Mouse (Mus musculus) hindbrain, embryonic 10.5 days (tissue): ENCODE data around the gene Fbxw2. TPM values are rescaled to one million over a fixed set of nuclear protein-coding genes. Genes with fewer than 3 reads are reported as not detected.
"Not testable (repeated sequence)": the region's sequence is repeated elsewhere in the genome, so short reads cannot be mapped to it uniquely, and the experiment has no call there.

Experiments
- DNase-seq: peaks from one replicate; pipeline ENCODE4 v3.0.0-alpha.2; 2017; ENCODE audit warnings: low spot score
- H3K27ac ChIP-seq: fragments of 300-500 bp; sonication (generic); 2 replicates; pipeline ENCODE4 v1.5.1; 2016; ENCODE audit warnings: mild to moderate bottlenecking, moderate library complexity
- H3K27me3 ChIP-seq: fragments of 300-500 bp; sonication (generic); 2 replicates; pipeline ENCODE4 v1.6.1; 2016; ENCODE audit warnings: mild to moderate bottlenecking; ENCODE audit not compliant: poor library complexity, insufficient read depth, severe bottlenecking
- H3K36me3 ChIP-seq: fragments of 300-500 bp; sonication (generic); 2 replicates; pipeline ENCODE4 v1.6.1; 2016; ENCODE audit warnings: mild to moderate bottlenecking, moderate library complexity
- H3K4me1 ChIP-seq: fragments of 300-500 bp; sonication (generic); replicated peaks from 2 replicates; pipeline ENCODE4 v1.6.1; 2016; ENCODE audit warnings: mild to moderate bottlenecking
- H3K4me3 ChIP-seq: fragments of 300-500 bp; sonication (generic); 2 replicates; pipeline ENCODE4 v1.5.1; 2016; ENCODE audit warnings: mild to moderate bottlenecking, moderate library complexity
- H3K9me3 ChIP-seq: fragments of 300-500 bp; sonication (generic); 2 replicates; pipeline ENCODE4 v1.6.1; 2016; ENCODE audit warnings: mild to moderate bottlenecking, moderate library complexity
- WGBS: fragments of 180-500 bp; shearing (Covaris S2); methylation state at CpG from one replicate; pipeline ENCODE4 v1.1.7; 2016; 5-methylcytosine and 5-hydroxymethylcytosine counted together
- polyA plus RNA-seq: library from polyadenylated mRNA; unstranded; fragments of >200 nt; fragmentation: Nextera tagmentation; extraction: Ambion mirVana; gene quantifications from 2 replicates; pipeline ENCODE4 v1.2.1, GENCODE M21; 2016

Gene Fbxw2
- 65.6 and 73.6 TPM in 2 replicates for polyA plus RNA-seq

DNA sequence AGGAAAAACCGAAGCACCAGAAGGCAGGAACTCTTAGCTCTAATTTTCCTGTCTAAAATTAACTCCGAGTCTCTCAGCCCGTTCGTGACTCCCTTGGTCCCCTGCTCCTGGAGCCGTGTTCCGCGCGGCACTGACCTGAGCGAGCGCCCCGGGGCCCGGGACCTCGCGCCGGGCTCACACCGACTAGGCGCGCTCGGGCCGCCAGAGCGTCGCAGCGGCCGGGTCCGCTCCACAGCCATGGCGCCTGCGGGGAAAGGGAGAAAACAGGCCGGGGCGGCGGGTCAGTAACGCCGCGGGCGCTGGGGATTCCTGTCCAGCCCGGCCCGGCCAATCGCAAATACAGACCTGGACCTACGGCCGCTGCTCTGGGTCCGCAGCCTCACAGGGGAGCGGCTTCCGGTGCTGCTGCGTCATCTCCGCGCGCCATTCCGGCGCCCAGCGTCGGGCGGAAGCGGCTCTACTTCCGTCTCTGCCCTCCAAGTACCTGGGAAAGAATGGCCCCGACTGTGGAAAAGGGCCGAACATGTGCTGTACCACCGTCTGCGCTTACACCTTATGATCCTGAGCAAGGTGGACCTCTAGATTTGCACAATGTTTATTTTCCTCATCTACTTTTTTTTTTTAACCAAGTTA lies at the start of gene Fbxw2:
Gene Fbxw2 (minus strand): TSS at position 485 of the 633 bp plus-strand sequence.
- H3K4me1 ChIP-seq, result peaks cover 21% of the 10 kb centered on the region

DNA sequence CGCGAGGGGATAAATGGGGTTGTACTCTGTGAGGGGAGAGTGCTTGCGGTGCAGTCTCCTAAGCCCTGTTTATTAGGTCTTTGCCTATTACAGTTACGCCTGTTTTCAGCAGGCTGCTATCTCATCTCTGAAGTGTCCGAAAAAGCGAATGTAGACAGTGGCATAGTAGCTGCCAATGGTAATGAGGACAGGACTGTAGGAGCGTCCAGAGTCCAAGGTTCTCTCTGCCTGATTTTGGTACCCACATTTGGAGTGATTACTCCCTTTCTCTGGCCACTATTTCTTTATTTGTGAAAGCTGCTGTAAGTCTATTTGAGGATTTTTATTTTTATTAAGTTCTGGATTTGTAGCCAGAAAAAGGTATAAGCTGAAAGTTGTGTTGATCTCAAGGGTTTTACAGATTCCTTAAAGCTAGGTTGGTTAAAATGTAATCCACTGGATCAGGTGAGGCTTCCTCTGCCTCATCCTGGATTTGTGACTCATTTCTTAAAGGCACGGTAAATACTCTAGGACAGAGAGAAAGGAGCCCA lies 48.8 kb upstream of the Fbxw2 start, which contains the start of gene Psmd5:
Gene Psmd5 (minus strand): TSS at position 153 of the 530 bp plus-strand sequence.
- 16% methylated on average over 8 of the region's 8 CpGs for WGBS
- no peak for DNase-seq
- peak within 1 kb of the TSS; percentile 40 for H3K4me3 ChIP-seq

More for the DNA sequence above, at the start of gene Fbxw2:
- peaks cover 6% of the 10 kb centered on the region; the same call in 1 of the 2 replicates for H3K27me3 ChIP-seq
- peak; percentile 95 for DNase-seq
- H3K9me3 ChIP-seq, result peaks cover 7% of the 10 kb centered on the region; the same call in 1 of the 2 replicates
- under 1% methylated on average over 57 of the region's 57 CpGs for WGBS
- H3K4me3 ChIP-seq, result peak within 1 kb of the TSS; percentile 89
- peak within 1 kb of the TSS; percentile 90 for H3K27ac ChIP-seq
- peaks cover 16% of the 10 kb centered on the region for H3K36me3 ChIP-seq

DNA sequence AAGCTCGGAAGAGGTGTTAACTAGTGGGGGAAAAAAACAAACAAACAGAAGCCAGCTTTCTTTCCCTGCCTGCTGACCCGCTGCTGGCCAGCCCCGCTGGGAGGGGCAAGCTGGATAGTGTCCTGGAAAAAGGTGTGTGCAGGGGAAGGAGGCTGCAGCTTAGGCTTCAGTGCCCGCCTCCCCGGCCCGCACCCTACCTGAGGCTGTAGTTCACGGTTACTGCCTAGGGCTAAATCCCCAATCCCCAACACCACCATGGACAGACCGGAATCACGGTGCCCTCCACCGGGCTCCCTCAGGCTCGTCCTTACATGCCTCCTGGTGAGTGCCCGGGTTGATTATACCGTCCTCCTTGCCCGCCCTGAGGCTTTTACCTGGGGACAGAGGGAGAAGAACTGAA lies 48.2 kb upstream of the Fbxw2 start, which contains the start of gene Cutal:
Gene Cutal (plus strand): TSS at position 126 of the 400 bp plus-strand sequence.
- Histone ChIP-seq H3K36me3 (no peaks in the 10 kb centered on the region), H3K4me3 (peak within 1 kb of the TSS; percentile 40), H3K9me3 (no peaks in the 10 kb centered on the region), H3K27me3 (peaks cover 44% of the 10 kb centered on the region), H3K27ac (no peak within 1 kb of the TSS), H3K4me1 (peaks cover 22% of the 10 kb centered on the region)
- DNase-seq, result no peak
- WGBS, result 2% methylated on average over 14 of the region's 14 CpGs

More for the DNA sequence above, 48.8 kb upstream of the Fbxw2 start, which contains the start of gene Psmd5:
- Histone ChIP-seq H3K4me1 (peaks cover 16% of the 10 kb centered on the region), H3K27ac (no peak within 1 kb of the TSS), H3K36me3 (no peaks in the 10 kb centered on the region), H3K9me3 (no peaks in the 10 kb centered on the region), H3K27me3 (peaks cover 44% of the 10 kb centered on the region)

DNA sequence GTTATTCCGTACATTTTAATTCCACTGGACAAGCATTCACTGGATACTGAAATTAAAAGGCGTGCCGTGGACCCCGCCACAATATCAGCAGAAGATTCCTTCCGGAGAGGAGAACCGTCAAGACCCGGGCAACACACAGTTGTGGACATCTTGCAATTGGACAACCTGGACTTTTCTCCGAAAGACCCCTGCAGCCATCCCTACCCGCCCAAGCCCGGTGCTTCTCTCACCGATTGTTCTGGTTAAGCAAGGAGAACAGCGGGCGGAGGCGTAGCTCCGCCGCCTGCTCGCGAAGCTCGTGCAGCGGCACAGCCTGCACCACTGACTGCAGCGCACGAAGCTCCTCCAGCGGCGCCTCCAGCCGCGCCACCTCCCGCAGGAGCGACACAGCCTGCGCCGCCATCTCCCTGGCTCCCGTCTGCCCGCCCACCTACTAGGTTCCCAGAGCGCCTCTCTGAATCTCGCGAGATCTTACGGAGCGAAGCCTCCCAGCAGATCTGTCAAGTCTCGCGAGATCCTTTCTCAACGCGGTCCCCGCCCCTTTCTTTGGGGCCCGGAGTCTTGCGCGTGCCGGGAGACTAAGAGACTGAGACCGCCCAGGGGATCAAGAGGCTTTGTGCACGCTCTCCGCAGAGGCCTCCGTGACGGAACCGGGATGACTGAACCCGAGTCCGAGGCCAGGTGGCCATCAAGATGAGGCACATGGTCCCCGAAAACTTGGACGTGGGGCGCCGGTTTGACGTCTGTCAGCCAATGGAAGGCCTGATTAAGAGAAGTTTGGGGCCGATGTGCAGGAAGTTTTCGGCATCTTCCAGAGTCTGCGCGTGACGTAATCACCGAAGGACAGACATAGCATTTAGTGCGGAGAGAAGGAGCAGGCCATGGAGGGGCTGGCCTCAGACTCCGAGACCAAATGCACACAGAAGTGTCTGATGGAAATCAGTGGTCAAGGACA lies 44.7 kb upstream of the Fbxw2 start:
- H3K4me1 ChIP-seq, result peaks cover 28% of the 10 kb centered on the region
- peak; percentile 99 for DNase-seq
- peaks cover 16% of the 10 kb centered on the region for H3K36me3 ChIP-seq
- H3K9me3 ChIP-seq, result no peaks in the 10 kb centered on the region
- H3K4me3 ChIP-seq, result peak overlapping the region; percentile 90
- under 1% methylated on average over 67 of the region's 67 CpGs for WGBS
- peak overlapping the region; percentile 95 for H3K27ac ChIP-seq
- H3K27me3 ChIP-seq, result peaks cover 26% of the 10 kb centered on the region

DNA sequence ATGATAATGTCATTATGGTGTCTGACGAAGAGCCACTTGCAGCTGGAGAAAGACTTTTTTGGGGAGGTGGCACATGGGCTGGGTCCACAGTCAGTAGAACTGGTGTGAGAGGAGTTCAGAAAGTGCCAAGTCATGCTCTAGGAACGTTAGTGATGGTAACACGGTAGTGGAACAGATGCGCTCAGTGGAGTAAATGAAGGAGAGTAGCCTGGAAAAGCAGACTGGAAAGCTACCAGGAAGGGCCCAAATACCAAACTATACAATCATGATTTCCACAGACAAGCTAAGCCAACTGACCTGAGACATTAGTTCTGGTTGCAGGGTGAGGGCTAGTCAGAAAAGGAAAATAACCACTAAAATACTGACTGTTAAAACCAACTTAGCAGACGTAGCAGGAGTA lies 43.6 kb upstream of the Fbxw2 start:
- Histone ChIP-seq H3K9me3 (no peaks in the 10 kb centered on the region), H3K27me3 (peaks cover 19% of the 10 kb centered on the region), H3K36me3 (peaks cover 27% of the 10 kb centered on the region), H3K27ac (no peak overlapping the region), H3K4me1 (peaks cover 27% of the 10 kb centered on the region), H3K4me3 (peak overlapping the region; percentile 90)
- 53% methylated on average over 5 of the region's 5 CpGs for WGBS
- DNase-seq, result no peak

DNA sequence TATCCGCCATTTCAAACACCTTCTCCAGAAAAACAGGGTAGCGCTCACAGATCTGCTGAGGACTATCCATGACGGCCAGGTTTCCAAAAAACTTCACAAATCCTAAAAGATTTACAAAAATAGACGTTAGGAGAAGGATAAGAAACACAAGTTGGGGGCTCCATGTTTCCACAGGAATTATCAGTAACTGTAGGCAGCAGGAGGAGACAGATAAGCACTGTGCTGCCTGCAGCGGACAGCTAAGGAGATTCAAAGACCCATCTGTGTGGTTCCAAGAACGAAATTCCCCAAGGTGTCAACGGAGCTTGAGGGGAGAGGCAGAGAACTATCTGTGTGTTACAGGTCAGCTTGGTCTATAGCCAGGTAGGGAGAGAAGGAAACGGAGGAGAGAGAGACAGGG lies 31.6 kb upstream of the Fbxw2 start:
- Histone ChIP-seq H3K4me1 (no peaks in the 10 kb centered on the region), H3K4me3 (no peak overlapping the region), H3K27me3 (no peaks in the 10 kb centered on the region), H3K27ac (no peak overlapping the region), H3K36me3 (peaks cover 96% of the 10 kb centered on the region), H3K9me3 (no peaks in the 10 kb centered on the region)
- WGBS, result 94% methylated on average over 8 of the region's 8 CpGs
- DNase-seq, result no peak

- Histone ChIP-seq H3K4me3 (no peak overlapping the region), H3K9me3 (no peaks in the 10 kb centered on the region), H3K27me3 (no peaks in the 10 kb centered on the region), H3K36me3 (peaks cover 100% of the 10 kb centered on the region), H3K4me1 (no peaks in the 10 kb centered on the region), H3K27ac (no peak overlapping the region)
- DNase-seq, result no peak
- WGBS, result 93% methylated on average over 4 of the region's 4 CpGs
Observed at GRCm38 (mm10) chr2:34855265-34855664, 29.2 kb upstream of the Fbxw2 start.

- no peak overlapping the region for H3K27ac ChIP-seq
- 91% methylated on average over 1 of the region's 1 CpGs for WGBS
- H3K27me3 ChIP-seq, result no peaks in the 10 kb centered on the region
- no peak overlapping the region for H3K4me3 ChIP-seq
- DNase-seq, result no peak
- no peaks in the 10 kb centered on the region for H3K4me1 ChIP-seq
- peaks cover 45% of the 10 kb centered on the region for H3K36me3 ChIP-seq
- no peaks in the 10 kb centered on the region for H3K9me3 ChIP-seq
Observed at GRCm38 (mm10) chr2:34847702-34848101, 21.6 kb upstream of the Fbxw2 start.

DNA sequence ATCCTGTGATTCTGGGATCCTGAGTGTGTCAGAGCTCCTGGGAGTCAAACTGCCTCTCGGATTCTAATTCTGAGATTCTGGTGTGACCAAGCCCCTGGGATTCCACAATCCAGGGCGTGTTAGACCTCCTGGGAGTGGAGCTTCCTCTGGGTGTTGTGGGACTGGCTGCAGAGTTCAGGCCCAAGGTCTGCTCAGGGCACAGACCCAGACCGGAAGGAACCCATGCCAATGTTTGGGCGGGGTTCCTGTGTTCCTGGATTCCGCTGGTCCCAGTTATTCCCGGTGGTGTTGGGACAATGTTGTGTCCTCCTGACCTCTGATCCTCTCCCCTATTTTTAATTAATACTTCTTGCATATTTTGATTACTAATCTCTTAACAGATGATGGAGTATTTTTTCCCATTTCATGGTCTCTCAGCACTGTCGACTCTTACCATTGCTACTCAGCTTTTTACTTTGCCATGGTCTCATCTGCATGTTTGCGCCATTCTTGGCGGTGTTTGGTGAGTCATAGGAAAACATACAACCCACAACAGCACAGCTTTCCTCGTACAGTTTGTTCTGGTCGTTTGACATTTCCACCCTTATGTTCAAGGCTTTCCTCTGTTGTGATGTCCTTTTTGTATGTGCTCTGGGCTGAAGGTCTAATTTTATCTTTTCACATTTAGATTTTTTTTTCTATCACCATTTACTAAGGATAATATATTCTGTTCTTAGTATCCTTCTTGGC lies 17.3 kb upstream of the Fbxw2 start:
- DNase-seq, result no peak
- Histone ChIP-seq H3K9me3 (no peaks in the 10 kb centered on the region), H3K36me3 (0 out of 2 replicates have a peak, but pooled peaks cover 3% of the 10 kb centered on the region), H3K4me1 (no peaks in the 10 kb centered on the region), H3K4me3 (no peak overlapping the region), H3K27ac (no peak overlapping the region), H3K27me3 (no peaks in the 10 kb centered on the region)
- 86% methylated on average over 11 of the region's 11 CpGs for WGBS

GRCm38 (mm10) chr2:34841706-34842105 lies 15.6 kb upstream of the Fbxw2 start:
- 86% methylated on average over 8 of the region's 8 CpGs for WGBS
- no peaks in the 10 kb centered on the region for H3K36me3 ChIP-seq
- no peaks in the 10 kb centered on the region for H3K9me3 ChIP-seq
- H3K27me3 ChIP-seq, result no peaks in the 10 kb centered on the region
- H3K4me1 ChIP-seq, result no peaks in the 10 kb centered on the region
- no peak overlapping the region for H3K4me3 ChIP-seq
- no peak for DNase-seq
- H3K27ac ChIP-seq, result no peak overlapping the region

DNA sequence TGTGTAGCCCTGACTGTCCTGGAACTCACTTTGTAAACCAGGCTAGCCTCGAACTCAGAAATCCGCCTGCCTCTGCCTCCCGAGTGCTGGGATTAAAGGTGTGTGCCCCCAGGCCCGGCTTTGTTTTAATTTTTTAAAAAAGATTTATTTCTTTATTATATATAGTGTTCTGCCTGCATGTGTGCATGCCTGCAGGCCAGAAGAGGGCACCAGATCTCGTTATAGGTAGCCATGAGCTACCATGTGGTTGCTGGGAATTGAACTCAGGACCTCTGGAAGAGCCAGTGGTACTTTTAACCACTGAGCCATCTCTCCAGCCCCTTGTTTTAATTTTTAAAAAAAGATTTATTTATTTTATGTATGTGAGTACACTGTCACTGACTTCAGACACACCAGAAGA lies 14.0 kb upstream of the Fbxw2 start:
- not testable (repeated sequence) for H3K36me3 ChIP-seq, H3K4me1 ChIP-seq

GRCm38 (mm10) chr2:34835669-34836068 lies 9.6 kb upstream of the Fbxw2 start:
- 85% methylated on average over 3 of the region's 3 CpGs for WGBS
- no peak for DNase-seq
- Histone ChIP-seq H3K36me3 (no peaks in the 10 kb centered on the region), H3K27ac (no peak overlapping the region), H3K4me3 (no peak overlapping the region), H3K27me3 (no peaks in the 10 kb centered on the region), H3K9me3 (no peaks in the 10 kb centered on the region), H3K4me1 (no peaks in the 10 kb centered on the region)

More for the DNA sequence above, 14.0 kb upstream of the Fbxw2 start:
- H3K4me3 ChIP-seq, H3K27me3 ChIP-seq, DNase-seq, H3K27ac ChIP-seq, H3K9me3 ChIP-seq: not testable (repeated sequence)
- WGBS, result 84% methylated on average over 5 of the region's 5 CpGs
